Mouse (Mus musculus) embryonic facial prominence, embryonic 14.5 days (tissue): Measurements from ENCODE around the gene Vangl1. TPM values are rescaled to one million over a fixed set of nuclear protein-coding genes. Genes with fewer than 3 reads are reported as not detected.

ENCODE experiments used
- ATAC-seq: fragments of 200-750 bp; cut with Nextera tagmentation; 2 replicates; pipeline ENCODE4 v1.8.0; 2017; ENCODE audit warnings: low read depth, moderate number of reproducible peaks, moderate TSS enrichment
- DNase-seq: peaks from one replicate; pipeline ENCODE4 v3.0.0-alpha.2; 2015; ENCODE audit warnings: low spot score
- H3K27ac ChIP-seq: fragments of 300-500 bp; sonication (generic); replicated peaks from 2 replicates; pipeline ENCODE4 v1.5.1; 2014; ENCODE audit warnings: low read depth, mild to moderate bottlenecking, low read length, moderate library complexity
- H3K27me3 ChIP-seq: fragments of 300-500 bp; sonication (generic); replicated peaks from 2 replicates; pipeline ENCODE4 v1.6.1; 2014; ENCODE audit warnings: low read length; ENCODE audit not compliant: control insufficient read depth, insufficient read depth
- H3K36me3 ChIP-seq: fragments of 300-500 bp; sonication (generic); 2 replicates; pipeline ENCODE4 v1.6.1; 2014; ENCODE audit warnings: low read length, mixed read lengths; ENCODE audit not compliant: control insufficient read depth, insufficient read depth
- H3K4me1 ChIP-seq: fragments of 300-500 bp; sonication (generic); 2 replicates; pipeline ENCODE4 v1.6.1; 2014; ENCODE audit warnings: antibody characterized with exemption, low read length; ENCODE audit not compliant: control insufficient read depth, insufficient read depth
- H3K4me2 ChIP-seq: fragments of 300-500 bp; sonication (generic); 2 replicates; pipeline ENCODE4 v1.6.1; 2014; ENCODE audit warnings: low read depth, mild to moderate bottlenecking, low read length, moderate library complexity, mixed read lengths
- H3K4me3 ChIP-seq: fragments of 300-500 bp; sonication (generic); 2 replicates; pipeline ENCODE4 v1.5.1; 2014; ENCODE audit warnings: low read depth, mild to moderate bottlenecking, low read length
- H3K9ac ChIP-seq: fragments of 300-500 bp; sonication (generic); 2 replicates; pipeline ENCODE4 v1.6.1; 2014; ENCODE audit warnings: low read depth, mild to moderate bottlenecking, low read length, moderate library complexity, mixed read lengths
- H3K9me3 ChIP-seq: fragments of 300-500 bp; sonication (generic); 2 replicates; pipeline ENCODE4 v1.6.1; 2016; ENCODE audit warnings: low read length; ENCODE audit not compliant: control insufficient read depth
- WGBS: fragments of 180-500 bp; shearing (Covaris S2); extraction: QIAGEN DNeasy Blood & Tissue Kit; methylation state at CpG from one replicate; pipeline ENCODE4 v1.1.7; 2014; 5-methylcytosine and 5-hydroxymethylcytosine counted together
- polyA plus RNA-seq: library from polyadenylated mRNA; unstranded; fragments of >200 nt; fragmentation: Nextera tagmentation; extraction: Ambion mirVana; gene quantifications from 2 replicates; pipeline ENCODE4 v1.2.1, GENCODE M21; 2014

Gene Vangl1
- polyA plus RNA-seq, 1 experiment from 2014 or later, result 20.8 TPM

DNA sequence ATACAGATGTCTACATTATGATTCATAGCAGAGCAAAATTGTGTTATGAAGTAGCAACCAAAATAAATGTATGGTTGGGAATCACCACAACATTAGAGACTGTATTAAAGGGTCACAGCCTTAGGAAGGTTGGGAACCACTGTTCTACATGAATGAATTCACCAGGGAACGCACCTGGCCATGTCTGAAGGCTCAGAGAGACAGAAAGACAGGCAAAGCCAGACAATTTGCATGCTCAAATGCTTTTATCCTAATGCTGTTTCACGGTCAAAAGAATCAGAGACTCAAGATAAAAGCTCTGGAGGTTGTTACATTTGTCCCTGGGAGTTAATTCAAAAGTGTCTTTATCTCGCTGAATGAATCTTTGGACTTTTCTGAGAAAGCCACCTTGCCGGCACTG lies 52.6 kb downstream of the Vangl1 start:
- H3K4me3 ChIP-seq, result no peak overlapping the region
- no peaks in the 10 kb centered on the region for H3K27me3 ChIP-seq
- no peaks in the 10 kb centered on the region for H3K4me1 ChIP-seq
- H3K9me3 ChIP-seq, result no peaks in the 10 kb centered on the region
- H3K36me3 ChIP-seq, result peaks cover 10% of the 10 kb centered on the region; the same call in 1 of the 2 replicates
- DNase-seq (peak; percentile 63), ATAC-seq (no peak)
- H3K9ac ChIP-seq, result no peak overlapping the region
- no peak overlapping the region for H3K4me2 ChIP-seq
- peak overlapping the region; percentile 70; the same call in 1 of the 2 replicates for H3K27ac ChIP-seq
- 42% methylated on average over 4 of the region's 4 CpGs for WGBS

- H3K9me3 ChIP-seq, result no peaks in the 10 kb centered on the region
- no peaks in the 10 kb centered on the region for H3K36me3 ChIP-seq
- H3K4me3 ChIP-seq, result no peak overlapping the region
- no peak overlapping the region for H3K27ac ChIP-seq
- WGBS, result 26% methylated on average over 7 of the region's 7 CpGs
- H3K4me2 ChIP-seq, result no peak overlapping the region
- no peak for ATAC-seq
- H3K4me1 ChIP-seq, result no peaks in the 10 kb centered on the region
- H3K9ac ChIP-seq, result no peak overlapping the region
- DNase-seq, result peak; percentile 83
- no peaks in the 10 kb centered on the region for H3K27me3 ChIP-seq
These were observed 54.6 kb downstream of the Vangl1 start for GRCm38 (mm10) chr3:102149941-102150340.

- Histone ChIP-seq H3K4me3 (no peak overlapping the region), H3K36me3 (no peaks in the 10 kb centered on the region), H3K9me3 (no peaks in the 10 kb centered on the region), H3K9ac (no peak overlapping the region), H3K27me3 (no peaks in the 10 kb centered on the region), H3K4me2 (no peak overlapping the region), H3K27ac (no peak overlapping the region), H3K4me1 (no peaks in the 10 kb centered on the region)
- 65% methylated on average over 4 of the region's 4 CpGs for WGBS
- no peak for DNase-seq
- ATAC-seq, result no peak
These were observed 57.3 kb downstream of the Vangl1 start for GRCm38 (mm10) chr3:102147189-102147588.

DNA sequence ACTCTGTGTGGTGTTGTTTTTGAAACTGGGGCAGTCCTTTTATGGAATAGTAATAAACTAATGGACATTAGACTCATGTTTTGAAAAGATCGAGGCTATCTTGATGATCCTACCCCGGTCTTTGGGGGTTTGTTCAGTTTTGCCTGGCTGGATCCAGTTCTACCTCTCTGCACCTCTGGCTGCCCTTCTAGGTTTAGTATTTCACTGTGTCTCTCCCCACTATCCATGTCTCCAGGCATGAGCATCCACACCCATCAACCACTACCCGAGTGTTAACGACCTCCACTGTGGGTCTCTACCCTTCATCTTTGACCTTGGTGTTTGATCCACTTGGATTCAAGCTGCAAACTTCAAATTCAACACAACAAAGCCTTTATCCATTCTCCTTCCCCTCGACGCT lies 58.1 kb downstream of the Vangl1 start:
- Histone ChIP-seq H3K9me3 (no peaks in the 10 kb centered on the region), H3K4me3 (no peak overlapping the region), H3K27ac (no peak overlapping the region), H3K36me3 (no peaks in the 10 kb centered on the region), H3K4me2 (no peak overlapping the region), H3K4me1 (no peaks in the 10 kb centered on the region), H3K27me3 (no peaks in the 10 kb centered on the region), H3K9ac (no peak overlapping the region)
- WGBS, result 66% methylated on average over 6 of the region's 6 CpGs
- DNase-seq (no peak), ATAC-seq (no peak)

- no peaks in the 10 kb centered on the region for H3K9me3 ChIP-seq
- no peak overlapping the region for H3K9ac ChIP-seq
- no peaks in the 10 kb centered on the region for H3K27me3 ChIP-seq
- no peak for DNase-seq
- WGBS, result 36% methylated on average over 6 of the region's 6 CpGs
- no peak overlapping the region for H3K4me2 ChIP-seq
- H3K36me3 ChIP-seq, result no peaks in the 10 kb centered on the region
- H3K4me3 ChIP-seq, result no peak overlapping the region
- no peak overlapping the region for H3K27ac ChIP-seq
- H3K4me1 ChIP-seq, result no peaks in the 10 kb centered on the region
- no peak; the same call in 1 of the 2 replicates for ATAC-seq
These were observed 58.7 kb downstream of the Vangl1 start for GRCm38 (mm10) chr3:102145645-102146386.

DNA sequence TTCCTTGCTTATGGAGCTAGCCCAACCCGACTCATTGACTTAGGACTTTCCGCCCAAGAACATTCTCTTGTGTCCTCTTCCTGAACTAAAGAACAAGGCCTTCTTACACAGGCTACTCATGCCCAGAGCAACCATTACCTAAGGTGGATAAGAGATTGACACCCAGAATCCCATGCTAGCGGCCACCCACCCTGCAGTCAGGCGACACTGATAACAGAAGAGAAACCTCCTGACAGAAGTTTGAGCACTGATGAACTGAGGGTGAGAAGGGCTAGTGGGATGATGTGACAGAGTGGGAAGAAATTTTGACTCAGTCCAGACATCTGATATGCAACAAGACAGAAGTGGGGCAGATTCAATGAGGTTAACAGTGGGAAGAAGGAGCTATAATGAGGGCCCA lies 60.1 kb downstream of the Vangl1 start:
- no peak for ATAC-seq
- no peak overlapping the region for H3K9ac ChIP-seq
- no peaks in the 10 kb centered on the region for H3K4me1 ChIP-seq
- no peak overlapping the region for H3K4me2 ChIP-seq
- H3K36me3 ChIP-seq, result no peaks in the 10 kb centered on the region
- no peak overlapping the region for H3K4me3 ChIP-seq
- H3K9me3 ChIP-seq, result no peaks in the 10 kb centered on the region
- WGBS, result 89% methylated on average over 4 of the region's 4 CpGs
- DNase-seq, result no peak
- H3K27ac ChIP-seq, result no peak overlapping the region
- H3K27me3 ChIP-seq, result no peaks in the 10 kb centered on the region

DNA sequence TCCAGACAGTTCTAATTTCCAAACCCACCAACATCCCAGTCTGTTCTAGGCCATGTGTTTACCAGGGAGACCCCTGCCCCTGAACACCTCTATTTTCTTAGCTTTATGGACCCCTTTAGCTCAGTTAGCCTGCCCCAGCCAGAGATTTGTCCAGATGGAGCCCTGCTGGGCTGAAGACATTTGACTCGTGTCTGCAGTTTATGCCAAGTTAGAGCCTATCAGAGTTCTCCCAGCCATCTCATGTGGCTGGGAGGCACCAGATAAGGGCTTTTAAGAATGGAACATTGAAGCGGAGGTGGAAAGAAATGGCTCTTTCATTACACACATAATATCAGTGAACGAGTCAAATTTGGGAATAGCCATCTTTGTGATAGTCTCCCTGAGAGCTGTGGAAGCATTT lies 61.0 kb downstream of the Vangl1 start:
- Histone ChIP-seq H3K9me3 (no peaks in the 10 kb centered on the region), H3K27me3 (no peaks in the 10 kb centered on the region), H3K4me1 (no peaks in the 10 kb centered on the region), H3K9ac (no peak overlapping the region), H3K4me3 (no peak overlapping the region), H3K36me3 (no peaks in the 10 kb centered on the region), H3K27ac (no peak overlapping the region), H3K4me2 (no peak overlapping the region)
- ATAC-seq, result no peak
- WGBS, result 80% methylated on average over 3 of the region's 3 CpGs
- DNase-seq, result no peak

DNA sequence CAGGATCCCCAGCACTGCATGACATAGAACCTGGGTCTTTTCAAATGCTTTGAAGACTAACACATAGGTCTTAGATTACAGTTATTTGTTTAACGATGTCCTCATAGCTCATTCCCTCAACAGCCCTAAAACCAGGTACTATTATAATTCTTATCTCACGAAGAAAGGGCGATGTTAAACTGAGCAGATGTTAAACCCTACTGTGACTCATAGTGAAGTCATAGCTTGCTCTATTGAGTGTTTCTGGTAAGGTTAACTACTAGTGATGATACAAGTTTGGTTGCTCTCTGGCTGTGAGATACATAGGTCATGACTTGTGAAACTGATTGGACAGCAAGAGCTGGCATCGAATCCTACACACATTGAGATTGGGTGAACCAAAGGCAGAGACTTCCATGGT lies 61.5 kb downstream of the Vangl1 start:
- Histone ChIP-seq H3K4me2 (no peak overlapping the region), H3K9ac (no peak overlapping the region), H3K9me3 (no peaks in the 10 kb centered on the region), H3K27me3 (no peaks in the 10 kb centered on the region), H3K27ac (no peak overlapping the region), H3K4me3 (no peak overlapping the region), H3K4me1 (no peaks in the 10 kb centered on the region), H3K36me3 (no peaks in the 10 kb centered on the region)
- DNase-seq (no peak), ATAC-seq (no peak)
- 95% methylated on average over 4 of the region's 4 CpGs for WGBS

DNA sequence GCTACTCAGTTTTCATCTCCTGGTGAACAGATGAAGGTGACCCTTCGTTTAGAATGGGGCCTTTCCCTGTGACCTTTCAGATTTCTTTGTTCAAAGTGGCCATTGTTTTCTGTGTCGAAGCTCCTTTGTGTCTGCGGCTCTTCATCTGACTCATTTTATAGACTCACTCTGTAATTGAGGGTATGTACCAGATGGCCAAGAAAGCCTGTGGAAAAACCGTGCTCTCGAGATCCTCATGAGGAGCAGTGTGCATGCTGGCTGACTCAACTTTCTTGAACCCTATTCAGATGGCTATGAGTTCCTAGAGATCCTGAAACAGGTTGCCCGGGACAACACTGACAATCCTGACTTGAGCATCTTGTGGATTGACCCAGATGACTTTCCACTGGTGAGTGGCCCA lies 62.6 kb downstream of the Vangl1 start:
- Histone ChIP-seq H3K4me2 (no peak overlapping the region), H3K9me3 (no peaks in the 10 kb centered on the region), H3K27ac (no peak overlapping the region), H3K27me3 (no peaks in the 10 kb centered on the region), H3K4me3 (no peak overlapping the region), H3K9ac (no peak overlapping the region), H3K4me1 (no peaks in the 10 kb centered on the region), H3K36me3 (no peaks in the 10 kb centered on the region)
- 72% methylated on average over 6 of the region's 6 CpGs for WGBS
- DNase-seq (no peak), ATAC-seq (no peak)
